Mouse (Mus musculus) lung, postnatal 0 days (tissue): ENCODE data around the gene Fez2.

Source experiments
- CTCF ChIP-seq: IDR thresholded peaks from 2 replicates; pipeline ENCODE4 v1.5.1; 2016; ENCODE audit warnings: antibody characterized with exemption, mild to moderate bottlenecking
- EP300 ChIP-seq: IDR thresholded peaks from 2 replicates; pipeline ENCODE4 v1.6.1; 2016; ENCODE audit warnings: antibody characterized with exemption, mild to moderate bottlenecking, control low read depth

GRCm38 (mm10) chr17:78400130-78400840 lies 17.7 kb downstream of the Fez2 start:
- TF ChIP-seq CTCF = no peak
- TF ChIP-seq EP300 = no peak
